Mouse (Mus musculus) liver, embryonic 14.5 days (tissue): ENCODE measurements at regions not wholly inside any gene's neighbourhood (a gene's known extent, or its start where the extent isn't known, plus 50 kb on each side); places are given as distances from the start of the nearest gene placed in this dataset.

Experiments
- CTCF ChIP-seq: IDR thresholded peaks from 2 replicates; pipeline ENCODE4 v1.5.1; 2016; ENCODE audit warnings: antibody characterized with exemption, low read depth, control low read depth
- EP300 ChIP-seq: IDR thresholded peaks from 2 replicates; pipeline ENCODE4 v1.6.1; 2016; ENCODE audit warnings: antibody characterized with exemption, low read depth

DNA sequence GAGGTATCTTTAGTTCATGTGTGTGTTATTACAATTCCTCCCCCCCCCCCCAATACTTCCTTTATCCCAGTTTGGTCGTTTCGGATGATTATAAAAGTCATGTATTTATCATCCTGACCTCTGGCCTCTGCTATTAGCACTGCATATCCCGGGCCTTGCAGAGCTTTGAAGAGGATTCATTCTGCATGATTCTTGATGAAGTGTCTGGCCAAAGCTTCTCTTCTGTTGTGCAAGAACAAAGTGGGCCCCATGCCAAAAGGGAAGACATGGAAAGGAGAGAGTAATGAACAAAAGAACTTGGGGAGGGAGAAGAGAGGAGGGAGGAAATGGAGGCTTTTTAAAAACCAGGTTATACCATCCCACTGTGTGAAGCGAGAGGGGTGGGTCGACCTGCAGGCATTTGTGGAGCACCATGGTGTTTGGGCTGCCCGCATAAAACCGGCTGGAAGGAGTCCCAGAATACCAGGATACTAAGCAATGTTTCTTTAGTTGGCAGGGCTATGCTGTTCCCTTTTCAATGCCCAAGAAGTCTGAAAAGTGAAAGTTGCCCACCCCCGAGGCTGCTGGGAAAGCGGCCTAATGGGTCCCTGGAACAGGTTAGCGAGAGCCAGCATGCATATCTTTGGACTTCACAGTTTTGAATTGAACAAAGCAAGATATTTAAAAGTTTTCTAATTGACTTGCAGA is 391.3 kb upstream of the Adgrl2 start:
- TF ChIP-seq CTCF (no peak), EP300 (no peak)
